Mouse (Mus musculus) lung, postnatal 0 days (tissue): ENCODE measurements around the gene Nfe2l2.

ENCODE experiments used
- CTCF ChIP-seq: IDR thresholded peaks from 2 replicates; pipeline ENCODE4 v1.5.1; 2016; ENCODE audit warnings: antibody characterized with exemption, mild to moderate bottlenecking
- EP300 ChIP-seq: IDR thresholded peaks from 2 replicates; pipeline ENCODE4 v1.6.1; 2016; ENCODE audit warnings: antibody characterized with exemption, mild to moderate bottlenecking, control low read depth

DNA sequence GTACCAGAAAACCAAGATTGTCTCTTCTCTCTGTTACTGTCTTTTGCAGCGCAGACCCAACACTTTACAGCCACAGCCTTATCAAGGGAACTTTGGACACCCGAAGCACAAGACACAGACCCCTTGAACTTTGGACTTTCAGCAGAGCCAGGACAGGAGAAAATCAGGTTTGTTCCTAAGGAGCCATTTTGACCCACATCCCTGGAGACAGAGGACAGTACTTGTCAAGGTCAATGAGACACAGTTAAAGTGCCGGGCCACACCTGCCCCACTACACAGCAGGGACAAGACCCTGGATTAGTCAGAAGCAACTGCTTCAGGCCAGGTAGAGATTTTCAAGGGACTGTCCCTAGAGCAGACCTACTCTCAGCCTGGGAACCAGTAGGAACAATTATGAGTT lies 7.2 kb downstream of the Nfe2l2 start:
- TF ChIP-seq CTCF (no peak), EP300 (no peak)
